Mouse (Mus musculus): ENCODE data around the gene Trp53inp2.
A peak's percentile ranks its signal among the peaks of the same experiment; 100 is the strongest.

The Trp53inp2 gene

GRCm38 (mm10) chr2:155380261-155381059, at the start of gene Trp53inp2:
Trp53inp2 (plus strand) TSS chr2:155381059.
- no peak for DNase-seq (ENCODE audit: low read depth, low spot score)

DNA sequence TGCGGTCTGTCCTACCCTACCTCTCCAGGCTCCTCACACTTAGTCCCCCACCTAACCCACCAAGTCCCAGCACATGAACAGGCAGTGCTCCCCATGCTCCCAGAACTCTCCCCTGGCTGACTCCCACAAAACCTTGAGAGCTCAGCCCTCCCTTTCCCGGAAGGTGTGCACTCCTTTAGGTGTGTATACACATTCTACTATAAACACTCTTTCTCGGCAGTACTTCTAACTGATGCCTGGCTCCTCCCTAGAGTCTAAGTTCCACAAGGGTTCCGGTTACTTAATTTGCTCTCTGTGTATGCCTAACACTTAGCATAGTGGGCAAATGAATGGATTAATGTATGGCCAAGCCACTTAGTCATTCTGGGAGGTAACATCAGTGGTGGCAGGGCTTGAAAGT, 49.5 kb upstream of the Trp53inp2 start:
- no peak for DNase-seq (ENCODE audit: low read depth, low spot score)

GRCm38 (mm10) chr2:155333421-155333820, 47.4 kb upstream of the Trp53inp2 start:
- no peak for DNase-seq (ENCODE audit: low read depth, low spot score)

- no peak for DNase-seq (ENCODE audit: low read depth, low spot score)
Measured at GRCm38 (mm10) chr2:155335231-155335630, 45.6 kb upstream of the Trp53inp2 start.

- no peak for DNase-seq (ENCODE audit: low read depth, low spot score)
Measured at GRCm38 (mm10) chr2:155336254-155336653, 44.6 kb upstream of the Trp53inp2 start.

DNA sequence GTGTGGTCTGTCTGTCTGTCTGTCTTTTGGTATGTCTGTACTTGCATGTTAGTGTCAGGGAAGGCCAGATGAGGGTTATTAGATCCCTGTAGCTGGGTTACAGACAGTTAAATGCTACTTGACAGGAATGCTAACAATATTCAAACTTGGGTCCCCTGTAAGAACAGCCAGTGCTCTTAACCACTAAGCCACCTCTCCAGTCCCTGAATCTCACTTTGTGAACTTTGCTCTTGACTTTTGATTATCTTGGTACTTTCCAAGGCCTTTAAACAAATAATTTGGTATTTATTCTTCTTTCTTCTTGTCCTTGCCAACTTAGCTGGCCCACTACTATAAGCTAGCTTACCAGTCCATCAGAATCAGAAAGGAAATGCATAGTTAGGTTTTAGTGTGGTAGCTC, 40.7 kb upstream of the Trp53inp2 start:
- DNase-seq (ENCODE audit: low read depth, low spot score): no peak

GRCm38 (mm10) chr2:155346670-155347069, 34.2 kb upstream of the Trp53inp2 start:
- no peak for DNase-seq (ENCODE audit: low read depth, low spot score)

GRCm38 (mm10) chr2:155354402-155354801, 26.5 kb upstream of the Trp53inp2 start:
- DNase-seq (ENCODE audit: low read depth, low spot score): no peak

GRCm38 (mm10) chr2:155356971-155357591, 23.8 kb upstream of the Trp53inp2 start, which contains the start of gene Pigu:
Pigu (minus strand) TSS chr2:155357430.
- peak; percentile 96 for DNase-seq (ENCODE audit: low read depth, low spot score)

DNA sequence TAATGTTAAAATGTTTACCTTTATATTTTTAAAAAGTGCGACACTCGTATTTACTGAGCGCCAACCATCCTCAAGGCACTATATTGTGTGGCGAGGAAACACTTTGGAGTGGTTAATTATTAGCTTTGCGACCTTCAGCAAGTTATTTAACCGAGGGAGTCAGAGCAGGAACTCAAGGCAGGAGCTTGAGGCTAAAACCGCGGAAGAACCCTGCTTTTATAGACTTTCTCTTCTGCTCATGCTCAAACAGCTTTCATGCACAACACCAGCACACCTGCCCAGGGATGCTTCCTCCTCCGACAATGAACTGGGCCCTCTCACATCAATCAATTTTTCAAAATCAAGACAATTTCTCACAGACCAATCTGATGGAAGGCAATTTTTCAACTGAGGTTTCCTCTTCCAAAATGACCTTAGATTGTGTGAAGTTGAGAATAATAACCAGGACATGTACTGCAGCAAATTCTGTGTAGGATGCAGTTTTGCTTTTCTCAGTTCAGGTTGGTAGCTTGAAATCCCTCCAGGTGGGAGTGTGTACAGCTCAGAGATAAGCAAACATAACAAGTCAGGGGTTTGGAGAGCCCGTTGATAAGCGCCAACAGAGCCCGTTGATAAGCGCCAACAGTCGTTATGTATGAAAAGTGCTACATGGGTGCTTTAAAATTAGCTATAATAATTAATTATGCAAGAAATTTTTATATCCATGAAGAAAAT, 23.0 kb upstream of the Trp53inp2 start:
- peak; percentile 27 for DNase-seq (ENCODE audit: low read depth, low spot score)

DNA sequence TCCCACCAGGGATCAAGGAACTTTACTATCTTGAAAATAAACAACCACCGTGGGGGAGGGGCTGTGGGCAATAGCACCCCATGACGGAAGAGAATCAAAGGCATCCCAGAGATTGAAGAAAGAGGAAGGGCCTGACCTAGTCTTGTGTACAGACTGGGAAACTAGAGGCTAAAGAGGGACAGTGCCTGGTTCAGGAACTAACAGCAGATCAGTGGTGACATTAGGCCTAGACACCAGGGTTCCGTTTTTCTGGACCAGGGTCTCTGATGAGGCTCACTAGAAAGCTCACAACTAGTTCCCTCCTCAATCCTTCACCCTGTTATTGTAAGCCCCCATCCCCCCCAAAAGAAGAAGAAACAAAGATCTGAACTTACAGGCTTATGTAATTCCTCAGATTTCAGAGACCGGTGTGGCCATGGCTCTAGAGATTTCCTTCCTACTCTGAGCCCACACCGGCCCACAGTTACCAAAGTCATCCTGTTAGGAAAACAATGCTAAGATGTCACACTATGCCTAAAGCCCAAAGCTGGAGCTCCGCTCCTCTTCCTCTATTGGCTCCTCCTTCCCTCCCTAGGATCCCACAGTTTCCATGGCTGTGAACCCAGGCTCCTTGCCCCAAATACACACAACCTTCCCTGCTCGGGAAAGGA, 13.1 kb upstream of the Trp53inp2 start:
- DNase-seq (ENCODE audit: low read depth, low spot score): no peak

- DNase-seq (ENCODE audit: low read depth, low spot score): no peak
Measured at GRCm38 (mm10) chr2:155369333-155369883, 11.5 kb upstream of the Trp53inp2 start.

GRCm38 (mm10) chr2:155372451-155372850, 8.4 kb upstream of the Trp53inp2 start:
- DNase-seq (ENCODE audit: low read depth, low spot score): no peak

GRCm38 (mm10) chr2:155373302-155373701, 7.6 kb upstream of the Trp53inp2 start:
- no peak for DNase-seq (ENCODE audit: low read depth, low spot score)

DNA sequence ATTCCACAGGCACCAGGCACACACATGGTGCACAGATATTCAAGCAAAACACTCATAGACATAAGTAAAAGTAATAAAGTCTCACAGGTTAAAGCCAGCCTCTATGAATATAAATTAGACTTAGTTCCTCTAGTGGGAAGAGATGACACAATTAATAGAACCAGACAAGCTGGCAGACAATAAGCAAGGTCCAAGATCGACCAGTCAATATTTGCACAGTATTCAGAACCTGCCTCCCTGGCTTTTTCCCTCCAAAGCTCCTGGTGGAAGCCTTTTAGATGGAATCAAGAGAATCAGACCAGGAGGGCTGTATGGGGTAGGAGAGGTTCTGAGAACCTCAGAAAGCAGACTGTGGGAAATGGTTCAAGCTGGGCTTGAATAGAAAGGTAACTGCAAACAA, 7.0 kb upstream of the Trp53inp2 start:
- no peak for DNase-seq (ENCODE audit: low read depth, low spot score)

DNA sequence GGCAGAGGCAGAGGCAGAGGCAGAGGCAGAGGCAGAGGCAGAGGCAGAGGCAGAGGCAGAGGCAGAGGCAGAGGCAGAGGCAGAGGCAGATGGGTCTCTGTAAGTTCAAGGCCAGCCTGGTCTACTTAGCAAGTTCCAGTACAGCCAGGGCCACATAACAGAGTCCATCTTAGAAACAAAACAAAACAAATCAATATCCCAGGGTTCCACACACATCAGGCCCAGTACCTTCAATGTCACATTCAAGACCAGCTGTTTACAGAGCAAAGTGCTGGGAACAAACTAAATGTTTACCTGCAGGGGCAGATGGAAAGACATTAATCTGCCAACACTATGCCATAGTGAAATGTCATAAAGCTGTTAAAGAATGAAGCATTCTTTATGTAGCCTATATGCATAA, 6.3 kb upstream of the Trp53inp2 start:
- DNase-seq (ENCODE audit: low read depth, low spot score): no peak

- no peak for DNase-seq (ENCODE audit: low read depth, low spot score)
Measured at GRCm38 (mm10) chr2:155376191-155376590, 4.7 kb upstream of the Trp53inp2 start.

GRCm38 (mm10) chr2:155381060-155381437, 190 bp downstream of the Trp53inp2 start:
- peak; percentile 31 for DNase-seq (ENCODE audit: low read depth, low spot score)

GRCm38 (mm10) chr2:155381643-155382331, 928 bp downstream of the Trp53inp2 start:
- peak; percentile 97 for DNase-seq (ENCODE audit: low read depth, low spot score)

DNA sequence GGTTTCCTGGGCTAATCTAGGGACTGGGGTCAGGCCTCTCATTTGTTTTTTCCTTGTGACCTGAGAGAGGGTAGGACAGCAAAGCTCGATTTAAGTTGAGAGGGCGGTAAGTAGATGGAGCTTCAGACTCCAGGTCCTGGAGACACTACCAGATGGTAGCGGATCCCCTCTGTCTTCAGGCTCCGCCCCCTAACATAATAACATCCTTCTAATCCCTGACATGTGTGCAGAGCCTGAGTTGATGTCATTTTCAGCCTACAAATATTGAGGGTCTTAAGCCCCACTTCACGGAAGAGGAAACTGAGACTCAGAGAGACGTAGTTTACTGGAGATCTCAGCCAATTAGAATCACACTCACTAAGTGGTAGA, 1.5 kb downstream of the Trp53inp2 start:
- DNase-seq (ENCODE audit: low read depth, low spot score): no peak

DNA sequence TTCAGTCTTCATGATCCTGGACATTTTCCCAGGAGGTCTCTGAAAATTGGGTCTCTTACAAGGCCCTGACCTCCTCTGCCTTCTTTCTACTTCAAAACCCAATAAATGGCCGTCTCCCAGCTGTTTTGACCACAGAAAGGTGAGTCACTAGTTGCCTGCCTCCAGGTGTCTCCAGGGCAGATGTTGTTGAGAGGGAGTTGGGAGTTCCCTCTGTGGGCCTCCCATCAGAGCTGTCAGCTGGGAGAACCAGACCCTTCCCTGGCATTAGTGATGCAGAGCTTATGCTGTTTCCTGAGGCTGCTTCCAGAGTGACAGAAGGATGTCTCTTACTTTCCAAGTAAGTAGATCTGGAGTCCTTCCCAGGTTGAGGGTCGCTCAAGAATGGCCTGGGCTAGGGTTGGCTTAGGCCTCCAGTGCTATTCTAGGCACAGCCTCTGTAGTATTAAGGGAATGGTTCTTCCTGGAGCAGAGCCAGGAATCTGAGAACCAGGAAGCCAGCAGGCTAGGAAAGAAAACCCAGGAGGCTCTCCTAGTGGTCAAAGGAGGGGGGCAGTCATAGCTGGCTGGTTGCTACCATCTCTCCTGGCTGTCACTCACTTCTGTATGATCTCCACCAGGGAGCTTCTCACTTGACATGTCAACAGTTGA, 2.1 kb downstream of the Trp53inp2 start:
- DNase-seq (ENCODE audit: low read depth, low spot score): peak; percentile 30

All from CD4-positive, CD25-positive, alpha-beta regulatory T cell, adult 2 months (primary cell).